Mouse (Mus musculus): ENCODE results near the gene Diexf. TPM values are rescaled to one million over a fixed set of nuclear protein-coding genes. Genes with fewer than 3 reads are reported as not detected.

Diexf gene
- polyA plus RNA-seq, 1 experiment: 13.3 TPM

GRCm38 (mm10) chr1:193054401-193054800 is 75.7 kb downstream of the Diexf start:
- no peak overlapping the region for H3K4me3 ChIP-seq
- peaks cover 3% of the 10 kb centered on the region for H3K27me3 ChIP-seq (ENCODE audit: control insufficient read depth, insufficient read depth, insufficient read length)
- no peaks in the 10 kb centered on the region for H3K36me3 ChIP-seq (ENCODE audit: control insufficient read depth, insufficient read depth)
- H3ac ChIP-seq (ENCODE audit: control insufficient read depth, insufficient read length): no peak overlapping the region
- no peak overlapping the region for H3K4me2 ChIP-seq (ENCODE audit: low read depth)
- TF ChIP-seq REST (IDR thresholded peaks at IDR 0.05; ENCODE audit: insufficient read depth, insufficient read length) (no peak), MYOG (IDR thresholded peaks at IDR 0.05; ENCODE audit: control insufficient read depth in 1 of 3, insufficient read depth in 1 of 3, insufficient read length in 2 of 3, low read depth in 2 of 3) (no peak), SRF (IDR thresholded peaks at IDR 0.05; ENCODE audit: control insufficient read depth, insufficient read length, low read depth) (no peak), CEBPB (IDR thresholded peaks at IDR 0.05; ENCODE audit: insufficient read depth, poor library complexity, severe bottlenecking) (no peak), USF1 (IDR thresholded peaks at IDR 0.05; ENCODE audit: low read depth) (no peak)
- no peaks in the 10 kb centered on the region for H3K79me2 ChIP-seq (ENCODE audit: control insufficient read depth, insufficient read depth)

GRCm38 (mm10) chr1:193053065-193053464 is 77.0 kb downstream of the Diexf start:
- peaks cover 3% of the 10 kb centered on the region for H3K27me3 ChIP-seq (ENCODE audit: control insufficient read depth, insufficient read depth, insufficient read length)
- no peak for TF ChIP-seq TCF12 (IDR thresholded peaks at IDR 0.05; ENCODE audit: insufficient read depth, poor library complexity, severe bottlenecking)
- TF ChIP-seq POLR2AphosphoS2 (IDR thresholded peaks at IDR 0.05; ENCODE audit: insufficient read length, low read depth): no peak
- no peak for TF ChIP-seq USF1 (IDR thresholded peaks at IDR 0.05; ENCODE audit: low read depth)
- no peak for TF ChIP-seq SRF (IDR thresholded peaks at IDR 0.05; ENCODE audit: control insufficient read depth, insufficient read length, low read depth)
- TF ChIP-seq CEBPB (IDR thresholded peaks at IDR 0.05; ENCODE audit: insufficient read depth, poor library complexity, severe bottlenecking): no peak
- no peak for TF ChIP-seq MYOD1 (IDR thresholded peaks at IDR 0.05; ENCODE audit: control insufficient read depth in 1 of 3, insufficient read length in 2 of 3, low read depth in 2 of 3)
- no peak for TF ChIP-seq TCF3 (IDR thresholded peaks at IDR 0.05; ENCODE audit: insufficient read length, low read depth)
- no peak for TF ChIP-seq REST (IDR thresholded peaks at IDR 0.05; ENCODE audit: insufficient read depth, insufficient read length)
- TF ChIP-seq E2F4 (IDR thresholded peaks at IDR 0.05; ENCODE audit: insufficient read depth): no peak
- no peak for TF ChIP-seq MYOG (IDR thresholded peaks at IDR 0.05; ENCODE audit: control insufficient read depth in 1 of 3, insufficient read depth in 1 of 3, insufficient read length in 2 of 3, low read depth in 2 of 3)
- TF ChIP-seq MAX (IDR thresholded peaks at IDR 0.05; ENCODE audit: low read depth): no peak

GRCm38 (mm10) chr1:193047616-193048015 is 82.5 kb downstream of the Diexf start:
- Histone ChIP-seq H3ac (ENCODE audit: control insufficient read depth, insufficient read length) (no peak overlapping the region), H3K4me2 (ENCODE audit: low read depth) (no peak overlapping the region), H3K79me2 (ENCODE audit: control insufficient read depth, insufficient read depth) (no peaks in the 10 kb centered on the region), H3K4me3 (no peak overlapping the region), H3K36me3 (ENCODE audit: control insufficient read depth, insufficient read depth) (no peaks in the 10 kb centered on the region), H3K27me3 (ENCODE audit: control insufficient read depth, insufficient read depth, insufficient read length) (no peaks in the 10 kb centered on the region)
- TF ChIP-seq CEBPB (IDR thresholded peaks at IDR 0.05; ENCODE audit: insufficient read depth, poor library complexity, severe bottlenecking): no peak
- TF ChIP-seq TCF3 (IDR thresholded peaks at IDR 0.05; ENCODE audit: insufficient read length, low read depth): no peak
- no peak for TF ChIP-seq MYOG (IDR thresholded peaks at IDR 0.05; ENCODE audit: control insufficient read depth in 1 of 3, insufficient read depth in 1 of 3, insufficient read length in 2 of 3, low read depth in 2 of 3)
- TF ChIP-seq REST (IDR thresholded peaks at IDR 0.05; ENCODE audit: insufficient read depth, insufficient read length): no peak
- no peak for TF ChIP-seq SRF (IDR thresholded peaks at IDR 0.05; ENCODE audit: control insufficient read depth, insufficient read length, low read depth)
- TF ChIP-seq MAX (IDR thresholded peaks at IDR 0.05; ENCODE audit: low read depth): no peak
- no peak for TF ChIP-seq POLR2A (IDR thresholded peaks at IDR 0.05; ENCODE audit: insufficient read length, low read depth)
- no peak for TF ChIP-seq MYOD1 (IDR thresholded peaks at IDR 0.05; ENCODE audit: control insufficient read depth in 1 of 3, insufficient read length in 2 of 3, low read depth in 2 of 3)
- TF ChIP-seq E2F4 (IDR thresholded peaks at IDR 0.05; ENCODE audit: insufficient read depth): no peak
- no peak for TF ChIP-seq TCF12 (IDR thresholded peaks at IDR 0.05; ENCODE audit: insufficient read depth, poor library complexity, severe bottlenecking)
- no peak for TF ChIP-seq USF1 (IDR thresholded peaks at IDR 0.05; ENCODE audit: low read depth)
- TF ChIP-seq POLR2AphosphoS2 (IDR thresholded peaks at IDR 0.05; ENCODE audit: insufficient read length, low read depth): no peak

More at GRCm38 (mm10) chr1:193053065-193053464, 77.0 kb downstream of the Diexf start:
- Histone ChIP-seq H3ac (ENCODE audit: control insufficient read depth, insufficient read length) (no peak overlapping the region), H3K36me3 (ENCODE audit: control insufficient read depth, insufficient read depth) (no peaks in the 10 kb centered on the region), H3K4me2 (ENCODE audit: low read depth) (no peak overlapping the region), H3K4me3 (no peak overlapping the region), H3K79me2 (ENCODE audit: control insufficient read depth, insufficient read depth) (no peaks in the 10 kb centered on the region)

GRCm38 (mm10) chr1:193042760-193043295 is 87.2 kb downstream of the Diexf start:
- Histone ChIP-seq H3ac (ENCODE audit: control insufficient read depth, insufficient read length) (no peak overlapping the region), H3K4me3 (no peak overlapping the region), H3K4me2 (ENCODE audit: low read depth) (no peak overlapping the region), H3K27me3 (ENCODE audit: control insufficient read depth, insufficient read depth, insufficient read length) (no peaks in the 10 kb centered on the region), H3K79me2 (ENCODE audit: control insufficient read depth, insufficient read depth) (no peaks in the 10 kb centered on the region), H3K36me3 (ENCODE audit: control insufficient read depth, insufficient read depth) (no peaks in the 10 kb centered on the region)
- no peak for TF ChIP-seq MAX (IDR thresholded peaks at IDR 0.05; ENCODE audit: low read depth)
- TF ChIP-seq POLR2A (IDR thresholded peaks at IDR 0.05; ENCODE audit: insufficient read length, low read depth): no peak
- TF ChIP-seq REST (IDR thresholded peaks at IDR 0.05; ENCODE audit: insufficient read depth, insufficient read length): no peak
- no peak for TF ChIP-seq MYOD1 (IDR thresholded peaks at IDR 0.05; ENCODE audit: control insufficient read depth in 1 of 3, insufficient read length in 2 of 3, low read depth in 2 of 3)
- no peak for TF ChIP-seq TCF3 (IDR thresholded peaks at IDR 0.05; ENCODE audit: insufficient read length, low read depth)
- no peak for TF ChIP-seq E2F4 (IDR thresholded peaks at IDR 0.05; ENCODE audit: insufficient read depth)
- TF ChIP-seq MYOG (IDR thresholded peaks at IDR 0.05; ENCODE audit: control insufficient read depth in 1 of 3, insufficient read depth in 1 of 3, insufficient read length in 2 of 3, low read depth in 2 of 3): no peak

Other genes with a start within 250 kb of the Diexf start
- not detected for gene Syt14, start 94.5 kb downstream of the Diexf start, polyA plus RNA-seq (2012; fragmentation: generic; extraction: Trizol)
- 0.73 TPM for gene Irf6, start 22.8 kb upstream of the Diexf start, polyA plus RNA-seq (2012; fragmentation: generic; extraction: Trizol)
- gene A130010J15Rik, start 37.8 kb upstream of the Diexf start, polyA plus RNA-seq (2012; fragmentation: generic; extraction: Trizol): 5.1 TPM
- gene Traf3ip3, start 71.4 kb upstream of the Diexf start, polyA plus RNA-seq (2012; fragmentation: generic; extraction: Trizol): 11.5 TPM
- 15.5 TPM for gene Lamb3, start 77.4 kb upstream of the Diexf start, polyA plus RNA-seq (2012; fragmentation: generic; extraction: Trizol)
- 2.7 TPM for gene Hsd11b1, start 133.8 kb upstream of the Diexf start, polyA plus RNA-seq (2012; fragmentation: generic; extraction: Trizol)
- 206 TPM for gene G0s2, start 142.9 kb upstream of the Diexf start, polyA plus RNA-seq (2012; fragmentation: generic; extraction: Trizol)
- gene Camk1g, start 240.0 kb upstream of the Diexf start, polyA plus RNA-seq (2012; fragmentation: generic; extraction: Trizol): 4.1 TPM